In genomic region chr8:111517466-111517865, GRCm38 (mm10) we compare ENCODE assay signal across 19 mouse cellular contexts.
"Had no signal": no experiment of that assay in that cellular context is flagged by ENCODE, and none has a peak within 500 bp of the region (broad histone marks: within the 10 kb centered on the region; RNA-seq: fewer than 3 reads in every experiment).

No protein-coding gene starts in this region.

- H3K4me2 ChIP-seq: lung, embryonic 14.5 days; midbrain, embryonic 12.5 days; neural tube, embryonic 13.5 days; neural tube, embryonic 15.5 days; stomach, embryonic 15.5 days had no signal

- H3K4me1 ChIP-seq: stomach, embryonic 15.5 days had no signal

- H3K27ac ChIP-seq: midbrain, embryonic 10.5 days; midbrain, embryonic 12.5 days; neural tube, embryonic 13.5 days; neural tube, embryonic 15.5 days; stomach, embryonic 15.5 days; stomach, postnatal 0 days had no signal

- ATAC-seq: midbrain, embryonic 16.5 days had no signal

- H3K36me3 ChIP-seq: midbrain, embryonic 10.5 days; midbrain, embryonic 12.5 days; neural tube, embryonic 13.5 days; neural tube, embryonic 15.5 days; stomach, embryonic 15.5 days had no signal

- H3K9ac ChIP-seq: lung, embryonic 14.5 days; midbrain, embryonic 12.5 days; neural tube, embryonic 13.5 days; neural tube, embryonic 15.5 days; stomach, embryonic 15.5 days had no signal

- H3K9me3 ChIP-seq: midbrain, embryonic 10.5 days; midbrain, embryonic 12.5 days; neural tube, embryonic 15.5 days; stomach, embryonic 15.5 days had no signal

- H3K27me3 ChIP-seq: midbrain, embryonic 12.5 days; neural tube, embryonic 13.5 days; neural tube, embryonic 15.5 days; stomach, embryonic 15.5 days had no signal

- DNase-seq: lung, embryonic 14.5 days; lung, postnatal 10 days; lung, postnatal 4 days; midbrain, embryonic 14.5 days; retina, postnatal 1 day; right cerebral cortex, adult 18-20 months; right cerebral cortex, postnatal 25 days; right cerebral cortex, postnatal 4 days; thymus, adult 2 months; thymus, postnatal 25 days; thymus, postnatal 4 days had no signal

- H3K4me3 ChIP-seq: midbrain, embryonic 10.5 days; midbrain, embryonic 12.5 days; myocyte; neural tube, embryonic 13.5 days; neural tube, embryonic 15.5 days; stomach, embryonic 15.5 days had no signal
